Mouse (Mus musculus) forebrain, embryonic 13.5 days (tissue): ENCODE data around the gene Vtn. TPM values are rescaled to one million over a fixed set of nuclear protein-coding genes. Genes with fewer than 3 reads are reported as not detected.
"Not testable (repeated sequence)": the region's sequence is repeated elsewhere in the genome, so short reads cannot be mapped to it uniquely, and the experiment has no call there.

Experiments
- ATAC-seq: fragments of 200-750 bp; cut with Nextera tagmentation; 2 replicates; pipeline ENCODE4 v1.8.0; 2017
- H3K27ac ChIP-seq: fragments of 300-500 bp; sonication (generic); 2 replicates; pipeline ENCODE4 v1.5.1; 2015; ENCODE audit warnings: inconsistent platforms, mild to moderate bottlenecking, moderate library complexity
- H3K27me3 ChIP-seq: fragments of 300-500 bp; sonication (generic); 2 replicates; pipeline ENCODE4 v1.6.1; 2015; ENCODE audit warnings: mild to moderate bottlenecking, inconsistent platforms
- H3K36me3 ChIP-seq: fragments of 300-500 bp; sonication (generic); 2 replicates; pipeline ENCODE4 v1.6.1; 2015; ENCODE audit warnings: mild to moderate bottlenecking, inconsistent platforms; ENCODE audit not compliant: poor library complexity, severe bottlenecking
- H3K4me1 ChIP-seq: fragments of 300-500 bp; sonication (generic); 2 replicates; pipeline ENCODE4 v1.6.1; 2015; ENCODE audit warnings: inconsistent platforms
- H3K4me2 ChIP-seq: fragments of 300-500 bp; sonication (generic); 2 replicates; pipeline ENCODE4 v1.6.1; 2015; ENCODE audit warnings: inconsistent platforms, mild to moderate bottlenecking, moderate library complexity
- H3K4me3 ChIP-seq: fragments of 300-500 bp; sonication (generic); 2 replicates; pipeline ENCODE4 v1.5.1; 2015; ENCODE audit warnings: mild to moderate bottlenecking, inconsistent platforms
- H3K9ac ChIP-seq: fragments of 300-500 bp; sonication (generic); 2 replicates; pipeline ENCODE4 v1.6.1; 2015; ENCODE audit warnings: mild to moderate bottlenecking, inconsistent platforms
- H3K9me3 ChIP-seq: fragments of 300-500 bp; sonication (generic); replicated peaks from 2 replicates; pipeline ENCODE4 v1.6.1; 2016; ENCODE audit warnings: inconsistent platforms
- WGBS: fragments of 180-500 bp; shearing (Covaris S2); methylation state at CpG from one replicate; pipeline ENCODE4 v1.1.7; 2015; 5-methylcytosine and 5-hydroxymethylcytosine counted together
- polyA plus RNA-seq: library from polyadenylated mRNA; unstranded; fragments of >200 nt; fragmentation: Nextera tagmentation; extraction: Ambion mirVana; gene quantifications from 2 replicates; pipeline ENCODE4 v1.2.1, GENCODE M21; 2015

The Vtn gene
- polyA plus RNA-seq, 1 experiment from 2014 or later: 53.3 TPM

- no peaks in the 10 kb centered on the region for H3K27me3 ChIP-seq
- H3K9ac ChIP-seq: no peak overlapping the region
- H3K4me2 ChIP-seq: no peak overlapping the region
- H3K9me3 ChIP-seq: no peaks in the 10 kb centered on the region
- no peak for ATAC-seq
- no peak overlapping the region for H3K27ac ChIP-seq
- peaks cover 100% of the 10 kb centered on the region for H3K36me3 ChIP-seq
- whole genome bisulfite sequencing: 97% methylated on average over 1 of the region's 1 CpGs
- H3K4me3 ChIP-seq: no peak overlapping the region
- peaks cover 5% of the 10 kb centered on the region for H3K4me1 ChIP-seq
Measured at GRCm38 (mm10) chr11:78522481-78522997, 23.6 kb downstream of the Vtn start.

- no peak for ATAC-seq
- Histone ChIP-seq H3K4me3 (no peak overlapping the region), H3K36me3 (peaks cover 100% of the 10 kb centered on the region), H3K27me3 (no peaks in the 10 kb centered on the region), H3K9ac (no peak overlapping the region), H3K4me2 (no peak overlapping the region), H3K4me1 (peaks cover 5% of the 10 kb centered on the region), H3K27ac (no peak overlapping the region), H3K9me3 (no peaks in the 10 kb centered on the region)
- 89% methylated on average over 9 of the region's 9 CpGs for WGBS
Measured at GRCm38 (mm10) chr11:78523241-78523955, 24.5 kb downstream of the Vtn start.

- 59% methylated on average over 2 of the region's 2 CpGs for WGBS
- Histone ChIP-seq H3K36me3 (peaks cover 100% of the 10 kb centered on the region), H3K27me3 (no peaks in the 10 kb centered on the region), H3K9me3 (no peaks in the 10 kb centered on the region), H3K4me1 (peaks cover 5% of the 10 kb centered on the region), H3K9ac (no peak overlapping the region), H3K27ac (no peak overlapping the region), H3K4me3 (no peak overlapping the region), H3K4me2 (no peak overlapping the region)
- no peak for ATAC-seq
Measured at GRCm38 (mm10) chr11:78524838-78525237, 25.9 kb downstream of the Vtn start.

GRCm38 (mm10) chr11:78528714-78529113 is 29.8 kb downstream of the Vtn start:
- Histone ChIP-seq H3K27ac (no peak overlapping the region), H3K4me2 (no peak overlapping the region), H3K9me3 (no peaks in the 10 kb centered on the region), H3K36me3 (peaks cover 72% of the 10 kb centered on the region), H3K4me1 (peaks cover 5% of the 10 kb centered on the region), H3K9ac (no peak overlapping the region), H3K27me3 (no peaks in the 10 kb centered on the region), H3K4me3 (no peak overlapping the region)
- WGBS: 83% methylated on average over 9 of the region's 9 CpGs
- no peak for ATAC-seq

- no peak for ATAC-seq
- Histone ChIP-seq H3K4me2 (no peak overlapping the region), H3K36me3 (peaks cover 59% of the 10 kb centered on the region), H3K27ac (no peak overlapping the region), H3K9ac (no peak overlapping the region), H3K9me3 (no peaks in the 10 kb centered on the region), H3K4me3 (no peak overlapping the region), H3K27me3 (no peaks in the 10 kb centered on the region), H3K4me1 (peaks cover 11% of the 10 kb centered on the region)
- 92% methylated on average over 12 of the region's 12 CpGs for WGBS
Measured at GRCm38 (mm10) chr11:78530001-78530400, 31.1 kb downstream of the Vtn start.

GRCm38 (mm10) chr11:78531046-78531445 is 32.2 kb downstream of the Vtn start:
- H3K4me3 ChIP-seq: no peak overlapping the region
- no peaks in the 10 kb centered on the region for H3K9me3 ChIP-seq
- H3K36me3 ChIP-seq: peaks cover 48% of the 10 kb centered on the region
- WGBS: 87% methylated on average over 6 of the region's 6 CpGs
- no peak overlapping the region for H3K27ac ChIP-seq
- no peaks in the 10 kb centered on the region for H3K27me3 ChIP-seq
- peaks cover 15% of the 10 kb centered on the region for H3K4me1 ChIP-seq
- no peak overlapping the region for H3K9ac ChIP-seq
- ATAC-seq: no peak
- H3K4me2 ChIP-seq: no peak overlapping the region

GRCm38 (mm10) chr11:78531515-78531914 is 32.6 kb downstream of the Vtn start:
- H3K9ac ChIP-seq, ATAC-seq, H3K4me2 ChIP-seq, H3K4me3 ChIP-seq, H3K27me3 ChIP-seq, H3K9me3 ChIP-seq, H3K27ac ChIP-seq: not testable (repeated sequence)
- WGBS: 96% methylated on average over 10 of the region's 10 CpGs
- peaks cover 15% of the 10 kb centered on the region for H3K4me1 ChIP-seq
- H3K36me3 ChIP-seq: peaks cover 44% of the 10 kb centered on the region

- Histone ChIP-seq H3K9ac (peak overlapping the region; percentile 77; the same call in 1 of the 2 replicates), H3K36me3 (peaks cover 25% of the 10 kb centered on the region), H3K4me1 (peaks cover 29% of the 10 kb centered on the region), H3K9me3 (no peaks in the 10 kb centered on the region), H3K27ac (no peak overlapping the region), H3K4me2 (peak overlapping the region; percentile 80), H3K4me3 (peak overlapping the region; percentile 67), H3K27me3 (no peaks in the 10 kb centered on the region)
- no peak for ATAC-seq
- 94% methylated on average over 4 of the region's 4 CpGs for whole genome bisulfite sequencing
Measured at GRCm38 (mm10) chr11:78534516-78534915, 35.6 kb downstream of the Vtn start.

- ATAC-seq: peak; percentile 5; the same call in 1 of the 2 replicates
- Histone ChIP-seq H3K9me3 (no peaks in the 10 kb centered on the region), H3K9ac (peak overlapping the region; percentile 77), H3K4me2 (peak overlapping the region; percentile 80), H3K36me3 (peaks cover 28% of the 10 kb centered on the region), H3K27me3 (no peaks in the 10 kb centered on the region), H3K4me3 (peak overlapping the region; percentile 67), H3K4me1 (peaks cover 29% of the 10 kb centered on the region), H3K27ac (peak overlapping the region; percentile 88)
- WGBS: under 1% methylated on average over 23 of the region's 23 CpGs
Measured at GRCm38 (mm10) chr11:78535376-78536079, 36.6 kb downstream of the Vtn start.

GRCm38 (mm10) chr11:78536080-78536689 is 37.3 kb downstream of the Vtn start, which contains the start of the genes Tnfaip1 and Ift20:
Gene Tnfaip1 (minus strand): TSS chr11:78536332.
Gene Ift20 (plus strand): TSS chr11:78536361.
- peaks cover 34% of the 10 kb centered on the region for H3K36me3 ChIP-seq
- ATAC-seq: peak; percentile 98
- WGBS: under 1% methylated on average over 52 of the region's 52 CpGs

GRCm38 (mm10) chr11:78536690-78537084 is 37.8 kb downstream of the Vtn start:
- WGBS: 5% methylated on average over 14 of the region's 14 CpGs
- Histone ChIP-seq H3K9me3 (no peaks in the 10 kb centered on the region), H3K9ac (peak overlapping the region; percentile 81), H3K4me3 (peak overlapping the region; percentile 67), H3K27ac (peak overlapping the region; percentile 74), H3K4me1 (peaks cover 29% of the 10 kb centered on the region), H3K4me2 (peak overlapping the region; percentile 80), H3K36me3 (peaks cover 38% of the 10 kb centered on the region), H3K27me3 (no peaks in the 10 kb centered on the region)
- 0 out of 2 replicates have a peak, but pooled peaks have one; percentile 5 for ATAC-seq

More at GRCm38 (mm10) chr11:78536080-78536689, 37.3 kb downstream of the Vtn start, which contains the start of the genes Tnfaip1 and Ift20:
- Histone ChIP-seq H3K27ac (peak within 1 kb of the TSS; percentile 88), H3K9ac (peak within 1 kb of the TSS; percentile 81), H3K4me2 (peak within 1 kb of the TSS; percentile 80), H3K9me3 (no peaks in the 10 kb centered on the region), H3K27me3 (no peaks in the 10 kb centered on the region), H3K4me3 (peak within 1 kb of the TSS; percentile 67), H3K4me1 (peaks cover 29% of the 10 kb centered on the region)

- Histone ChIP-seq H3K4me1 (peaks cover 16% of the 10 kb centered on the region), H3K9me3 (no peaks in the 10 kb centered on the region), H3K27me3 (no peaks in the 10 kb centered on the region), H3K4me2 (no peak overlapping the region), H3K27ac (no peak overlapping the region), H3K9ac (no peak overlapping the region), H3K36me3 (peaks cover 52% of the 10 kb centered on the region), H3K4me3 (no peak overlapping the region)
- no peak for ATAC-seq
- WGBS: 88% methylated on average over 3 of the region's 3 CpGs
Measured at GRCm38 (mm10) chr11:78540358-78540757, 41.5 kb downstream of the Vtn start.
